Mouse (Mus musculus): ENCODE measurements at regions not wholly inside any gene's neighbourhood (a gene's known extent, or its start where the extent isn't known, plus 50 kb on each side); places are given as distances from the start of the nearest gene placed in this dataset.
"Not testable (repeated sequence)": the region's sequence is repeated elsewhere in the genome, so short reads cannot be mapped to it uniquely, and the experiment has no call there.

DNA sequence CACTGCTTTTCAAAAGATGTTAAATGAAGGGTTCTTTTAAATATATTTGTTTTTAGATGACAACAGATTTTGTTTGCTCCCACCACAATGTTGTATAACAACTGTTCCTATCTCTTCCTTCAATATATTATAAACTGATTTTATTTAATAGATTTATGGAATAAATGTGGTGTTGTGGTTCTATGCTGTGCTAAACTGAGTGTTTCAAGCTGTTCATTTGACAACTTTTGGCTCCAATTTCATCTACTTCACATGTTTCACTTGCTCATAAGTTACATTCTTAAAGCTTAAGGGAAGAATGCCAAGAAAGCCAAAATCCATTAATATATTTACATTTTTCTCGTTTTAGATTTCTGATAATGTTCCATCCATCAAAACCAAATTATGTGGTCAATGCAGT, 341.9 kb upstream of the Nova1 start:
- Histone ChIP-seq H3K36me3 (ENCODE audit: insufficient read depth, low read length) (no peaks in the 10 kb centered on the region), H3K4me3 (ENCODE audit: low read depth, low read length) (no peak overlapping the region), H3K9ac (replicated peaks; ENCODE audit: low read length, poor library complexity, severe bottlenecking) (no peak overlapping the region), H3K27ac (ENCODE audit: low read depth, low read length) (no peak overlapping the region), H3K27me3 (ENCODE audit: insufficient read depth, low read length) (no peaks in the 10 kb centered on the region), H3K4me2 (ENCODE audit: low read depth, low read length, poor library complexity, severe bottlenecking) (no peak overlapping the region), H3K9me3 (ENCODE audit: low read length) (no peaks in the 10 kb centered on the region), H3K4me1 (ENCODE audit: insufficient read depth, low read length) (0 out of 2 replicates have a peak, but pooled peaks cover 2% of the 10 kb centered on the region)
- ATAC-seq (ENCODE audit: low FRiP score) (no peak), DNase-seq (ENCODE audit: low spot score) (no peak)
- WGBS, result 91% methylated on average over 1 of the region's 1 CpGs
- TF ChIP-seq CTCF (IDR thresholded peaks at IDR 0.05), result no peak

DNA sequence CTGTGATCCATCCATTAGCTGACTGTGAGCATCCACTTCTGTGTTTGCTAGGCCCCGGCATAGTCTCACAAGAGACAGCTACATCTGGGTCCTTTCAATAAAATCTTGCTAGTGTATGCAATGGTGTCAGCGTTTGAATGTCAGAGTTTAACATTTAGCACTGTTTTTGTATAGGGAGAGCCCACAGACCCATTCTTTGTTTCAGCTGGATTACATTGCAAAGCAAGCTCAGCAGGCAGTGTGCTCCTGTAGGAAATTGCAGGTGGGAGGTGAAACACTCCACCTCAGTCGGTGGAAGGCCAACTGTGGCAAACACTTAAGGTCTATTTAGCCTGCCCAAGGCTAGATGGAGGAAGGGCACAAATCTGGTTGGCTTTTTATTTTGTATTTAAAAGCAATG, 337.2 kb upstream of the Nova1 start:
- H3K4me3 ChIP-seq (ENCODE audit: low read depth, low read length); DNase-seq (ENCODE audit: low spot score); H3K27me3 ChIP-seq (ENCODE audit: insufficient read depth, low read length); H3K36me3 ChIP-seq (ENCODE audit: insufficient read depth, low read length); H3K27ac ChIP-seq (ENCODE audit: low read depth, low read length); H3K4me2 ChIP-seq (ENCODE audit: low read depth, low read length, poor library complexity, severe bottlenecking); H3K9ac ChIP-seq (replicated peaks; ENCODE audit: low read length, poor library complexity, severe bottlenecking); H3K4me1 ChIP-seq (ENCODE audit: insufficient read depth, low read length); ATAC-seq (ENCODE audit: low FRiP score); H3K9me3 ChIP-seq (ENCODE audit: low read length): not testable (repeated sequence)
- 8% methylated on average over 2 of the region's 3 CpGs for WGBS

GRCm38 (mm10) chr12:47140677-47141076, 321.9 kb upstream of the Nova1 start:
- ATAC-seq (ENCODE audit: low FRiP score) (0 out of 2 replicates have a peak, but pooled peaks have one; percentile 44), DNase-seq (ENCODE audit: low spot score) (no peak)
- Histone ChIP-seq H3K9ac (replicated peaks; ENCODE audit: low read length, poor library complexity, severe bottlenecking) (no peak overlapping the region), H3K36me3 (ENCODE audit: insufficient read depth, low read length) (no peaks in the 10 kb centered on the region), H3K27me3 (ENCODE audit: insufficient read depth, low read length) (no peaks in the 10 kb centered on the region), H3K4me1 (ENCODE audit: insufficient read depth, low read length) (no peaks in the 10 kb centered on the region), H3K9me3 (ENCODE audit: low read length) (no peaks in the 10 kb centered on the region), H3K27ac (ENCODE audit: low read depth, low read length) (no peak overlapping the region), H3K4me2 (ENCODE audit: low read depth, low read length, poor library complexity, severe bottlenecking) (no peak overlapping the region), H3K4me3 (ENCODE audit: low read depth, low read length) (no peak overlapping the region)
- no peak for TF ChIP-seq CTCF (IDR thresholded peaks at IDR 0.05)
- WGBS, result 39% methylated on average over 4 of the region's 4 CpGs

GRCm38 (mm10) chr12:47129821-47130220, 311.1 kb upstream of the Nova1 start:
- ATAC-seq (ENCODE audit: low FRiP score) (no peak), DNase-seq (ENCODE audit: low spot score) (no peak)
- TF ChIP-seq CTCF (IDR thresholded peaks at IDR 0.05), result no peak
- Histone ChIP-seq H3K27me3 (ENCODE audit: insufficient read depth, low read length) (no peaks in the 10 kb centered on the region), H3K9ac (replicated peaks; ENCODE audit: low read length, poor library complexity, severe bottlenecking) (no peak overlapping the region), H3K27ac (ENCODE audit: low read depth, low read length) (no peak overlapping the region), H3K36me3 (ENCODE audit: insufficient read depth, low read length) (no peaks in the 10 kb centered on the region), H3K9me3 (ENCODE audit: low read length) (no peaks in the 10 kb centered on the region), H3K4me2 (ENCODE audit: low read depth, low read length, poor library complexity, severe bottlenecking) (no peak overlapping the region), H3K4me1 (ENCODE audit: insufficient read depth, low read length) (no peaks in the 10 kb centered on the region), H3K4me3 (ENCODE audit: low read depth, low read length) (no peak overlapping the region)
- WGBS, result 87% methylated on average over 9 of the region's 9 CpGs

DNA sequence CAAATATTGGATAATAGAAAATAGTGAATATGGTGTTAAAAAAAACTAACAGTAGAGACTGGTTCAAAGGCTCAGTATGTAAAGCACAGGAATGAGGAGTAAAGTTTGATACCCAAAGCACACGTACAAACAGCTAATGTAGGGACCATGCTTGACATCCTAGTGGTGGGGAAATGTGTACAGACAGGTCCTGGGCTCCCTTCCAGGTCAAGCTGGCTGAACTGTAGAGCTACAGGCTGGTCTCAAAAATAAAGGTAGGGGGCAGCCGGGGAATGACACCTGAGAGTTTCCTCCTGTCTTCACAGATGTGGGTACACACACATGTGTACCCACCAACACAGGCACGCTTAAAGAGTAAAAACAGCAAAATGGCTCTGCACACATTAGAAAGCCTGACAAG, 309.9 kb upstream of the Nova1 start:
- ATAC-seq (ENCODE audit: low FRiP score) (no peak), DNase-seq (ENCODE audit: low spot score) (peak; percentile 12)
- H3K4me3 ChIP-seq (ENCODE audit: low read depth, low read length), result no peak overlapping the region
- H3K36me3 ChIP-seq (ENCODE audit: insufficient read depth, low read length), result no peaks in the 10 kb centered on the region
- no peak overlapping the region for H3K4me2 ChIP-seq (ENCODE audit: low read depth, low read length, poor library complexity, severe bottlenecking)
- TF ChIP-seq CTCF (IDR thresholded peaks at IDR 0.05), result no peak
- H3K27me3 ChIP-seq (ENCODE audit: insufficient read depth, low read length), result no peaks in the 10 kb centered on the region
- WGBS, result 88% methylated on average over 3 of the region's 3 CpGs
- no peak overlapping the region for H3K9ac ChIP-seq (replicated peaks; ENCODE audit: low read length, poor library complexity, severe bottlenecking)
- no peak overlapping the region for H3K27ac ChIP-seq (ENCODE audit: low read depth, low read length)
- no peaks in the 10 kb centered on the region for H3K4me1 ChIP-seq (ENCODE audit: insufficient read depth, low read length)
- no peaks in the 10 kb centered on the region for H3K9me3 ChIP-seq (ENCODE audit: low read length)

DNA sequence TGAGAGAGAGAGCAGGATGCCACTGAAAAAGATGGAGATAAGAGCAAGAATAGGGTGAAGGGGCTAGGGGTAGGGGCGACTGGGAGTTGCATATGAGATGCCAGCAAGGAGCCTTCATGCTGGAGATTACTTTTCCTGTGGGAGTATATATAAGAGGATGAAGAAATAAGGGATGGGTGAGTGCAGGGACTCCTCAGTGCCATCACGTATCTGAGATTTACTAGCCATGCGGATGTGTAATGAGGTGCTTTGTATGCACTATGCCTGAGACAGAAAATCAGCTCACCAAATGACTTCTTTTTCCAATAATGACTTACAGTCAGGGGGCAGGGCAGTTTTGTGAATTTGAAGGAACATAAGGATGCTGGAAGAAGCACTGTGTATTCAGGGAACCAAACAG, 302.7 kb upstream of the Nova1 start:
- DNase-seq (ENCODE audit: low spot score) (peak; percentile 2), ATAC-seq (ENCODE audit: low FRiP score) (no peak)
- H3K4me3 ChIP-seq (ENCODE audit: low read depth, low read length), result no peak overlapping the region
- H3K27me3 ChIP-seq (ENCODE audit: insufficient read depth, low read length), result no peaks in the 10 kb centered on the region
- 0 out of 2 replicates have a peak, but pooled peaks cover 5% of the 10 kb centered on the region for H3K4me1 ChIP-seq (ENCODE audit: insufficient read depth, low read length)
- WGBS, result 43% methylated on average over 3 of the region's 3 CpGs
- no peak overlapping the region for H3K9ac ChIP-seq (replicated peaks; ENCODE audit: low read length, poor library complexity, severe bottlenecking)
- no peaks in the 10 kb centered on the region for H3K9me3 ChIP-seq (ENCODE audit: low read length)
- H3K36me3 ChIP-seq (ENCODE audit: insufficient read depth, low read length), result no peaks in the 10 kb centered on the region
- H3K4me2 ChIP-seq (ENCODE audit: low read depth, low read length, poor library complexity, severe bottlenecking), result no peak overlapping the region
- no peak for TF ChIP-seq CTCF (IDR thresholded peaks at IDR 0.05)
- H3K27ac ChIP-seq (ENCODE audit: low read depth, low read length), result no peak overlapping the region
